Mouse (Mus musculus): ENCODE measurements around the gene Dgke. TPM values are rescaled to one million over a fixed set of nuclear protein-coding genes. Genes with fewer than 3 reads are reported as not detected.

The Dgke gene
- polyA plus RNA-seq (2012; rRNA removed), result 8.7 and 10.8 TPM in 2 replicates

DNA sequence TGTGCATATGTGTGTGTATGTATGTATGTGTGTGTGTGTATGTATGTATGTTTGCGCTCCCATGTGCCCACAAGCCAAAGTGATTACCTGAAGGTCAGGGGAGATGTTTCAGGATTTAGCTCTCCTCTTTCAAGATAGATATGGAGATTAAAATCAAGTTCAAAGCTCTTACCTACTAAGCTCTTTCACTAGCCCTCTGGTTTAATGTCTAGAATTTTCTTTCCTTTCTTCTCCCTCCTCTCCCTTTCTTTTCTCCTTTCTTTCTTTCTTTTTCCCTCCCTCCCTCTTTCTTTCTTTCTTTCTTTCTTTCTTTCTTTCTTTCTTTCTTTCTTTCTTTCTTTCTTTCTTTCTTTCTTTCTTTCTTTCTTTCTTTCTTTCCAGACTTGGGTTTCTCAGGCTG, at the start of gene Dgke:
Dgke (minus strand) TSS at position 101 of the 400 bp plus-strand sequence.

DNA sequence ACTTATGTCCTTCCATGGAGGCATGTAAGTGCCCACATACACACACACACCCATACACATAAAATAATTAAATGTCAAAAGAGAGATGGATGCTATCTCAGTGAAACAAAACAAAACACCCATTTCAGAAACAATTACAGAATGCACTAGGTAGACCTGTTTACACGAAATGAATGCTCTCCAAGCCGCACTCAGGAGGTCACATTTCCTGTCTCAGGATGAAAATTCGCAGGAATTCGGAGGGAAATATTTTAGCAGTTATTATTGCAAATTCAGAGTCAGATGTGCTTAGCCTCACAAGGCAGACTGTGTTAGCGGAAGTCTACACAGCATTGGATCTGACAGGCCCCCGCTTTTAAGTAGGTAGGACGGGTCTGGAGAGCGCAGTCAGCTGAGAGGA, 6.9 kb upstream of the Dgke start, which contains the start of gene Gm525:
Gm525 (plus strand) TSS at position 301 of the 400 bp plus-strand sequence.

DNA sequence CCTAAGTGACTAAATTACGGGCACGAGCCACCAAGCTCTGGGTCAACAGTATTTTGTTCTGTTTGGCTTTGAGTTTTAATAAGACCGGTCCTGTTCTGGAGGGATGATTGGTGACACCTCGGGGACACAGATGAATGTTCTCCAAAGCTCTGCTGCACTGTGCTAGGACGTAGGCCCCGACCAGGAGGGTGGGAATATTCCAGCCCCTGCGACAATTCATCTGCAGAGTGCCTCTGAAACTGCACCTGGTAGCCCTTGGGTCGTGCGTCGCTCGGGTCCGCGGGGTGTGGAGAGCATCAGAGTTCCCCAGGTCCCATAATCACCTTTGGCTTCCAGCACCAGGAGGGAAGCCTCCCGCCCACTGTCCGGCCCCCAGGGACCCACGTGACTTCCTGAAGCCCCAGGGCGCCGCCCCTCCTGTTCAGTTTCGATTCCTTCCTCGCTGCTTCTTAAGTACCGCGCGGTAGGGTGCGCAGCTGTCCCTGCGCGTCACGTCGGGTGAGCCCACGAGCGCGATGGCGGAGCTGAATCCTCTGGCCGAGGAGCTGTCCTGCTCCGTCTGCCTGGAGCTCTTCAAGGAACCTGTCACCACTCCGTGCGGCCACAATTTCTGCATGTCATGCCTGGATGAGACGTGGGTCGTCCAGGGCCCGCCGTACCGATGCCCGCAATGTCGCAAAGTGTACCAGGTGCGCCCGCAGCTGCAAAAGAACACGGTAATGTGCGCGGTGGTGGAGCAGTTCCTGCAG, 67.5 kb downstream of the Dgke start, which contains the start of gene Trim25:
Trim25 (plus strand) TSS at position 403 of the 749 bp plus-strand sequence.

Other genes with a start within 250 kb of the Dgke start
- gene Akap1, start 202.3 kb downstream of the Dgke start, polyA plus RNA-seq (2012; rRNA removed), result 53.0 and 83.9 TPM in 2 replicates
- gene Scpep1, start 111.4 kb downstream of the Dgke start, polyA plus RNA-seq (2012; rRNA removed), result 42.8 and 58.2 TPM in 2 replicates
- 21.5 and 29.8 TPM in 2 replicates for gene Elobl, start 99.9 kb downstream of the Dgke start, polyA plus RNA-seq (2012; rRNA removed)
- gene Coil, start 96.6 kb downstream of the Dgke start, polyA plus RNA-seq (2012; rRNA removed), result 6.3 and 7.3 TPM in 2 replicates
- gene Trim25, start 67.5 kb downstream of the Dgke start, polyA plus RNA-seq (2012; rRNA removed), result 62.9 and 66.4 TPM in 2 replicates
- gene Gm525, start 7.0 kb upstream of the Dgke start, polyA plus RNA-seq (2012; rRNA removed), result 2.1 and 3.3 TPM in 2 replicates
- 4.2 and 7.6 TPM in 2 replicates for gene Nog, start 235.5 kb upstream of the Dgke start, polyA plus RNA-seq (2012; rRNA removed)

All from ovary, adult 2 months (tissue).